Mouse (Mus musculus) kidney, postnatal 4 days (tissue): ENCODE measurements around the gene Zbtb12.
"Not testable (repeated sequence)": the region's sequence is repeated elsewhere in the genome, so short reads cannot be mapped to it uniquely, and the experiment has no call there.

ENCODE experiments used
- DNase-seq, 2 experiments: peaks; one replicate each; pipeline ENCODE4 v3.0.0; 2021; ENCODE audit warnings: mixed read lengths in 2 of 2

Zbtb12 gene

DNA sequence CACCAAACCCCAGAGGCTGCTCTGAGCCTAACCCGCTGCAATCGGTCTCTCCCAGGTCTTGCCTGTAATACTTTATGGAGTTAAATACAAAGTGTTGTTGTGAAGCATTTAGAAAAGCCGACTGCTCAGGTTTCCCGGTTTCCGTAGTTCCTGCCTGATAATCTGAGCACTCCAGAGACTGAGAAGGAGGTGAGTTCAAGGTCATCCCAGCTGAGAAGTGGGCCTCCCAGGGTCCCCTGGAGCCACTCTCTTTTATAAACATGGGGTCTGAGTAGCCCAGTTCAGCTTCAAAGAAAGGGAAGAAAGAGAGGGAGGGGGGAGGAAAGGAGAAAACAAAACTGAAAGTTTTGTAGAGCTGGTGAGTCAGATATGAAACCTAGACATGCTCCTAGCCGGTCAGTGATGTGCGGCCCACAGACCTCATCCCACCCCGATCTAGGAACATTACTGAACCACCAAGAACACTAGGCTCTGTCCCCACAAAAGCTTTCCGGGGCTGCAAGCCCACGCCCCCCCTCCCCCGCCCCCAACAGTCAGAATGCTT is at the start of gene Zbtb12:
TSS of gene Zbtb12 (plus strand) at position 148 of the 544 bp plus-strand sequence.
- no peak for DNase-seq

DNA sequence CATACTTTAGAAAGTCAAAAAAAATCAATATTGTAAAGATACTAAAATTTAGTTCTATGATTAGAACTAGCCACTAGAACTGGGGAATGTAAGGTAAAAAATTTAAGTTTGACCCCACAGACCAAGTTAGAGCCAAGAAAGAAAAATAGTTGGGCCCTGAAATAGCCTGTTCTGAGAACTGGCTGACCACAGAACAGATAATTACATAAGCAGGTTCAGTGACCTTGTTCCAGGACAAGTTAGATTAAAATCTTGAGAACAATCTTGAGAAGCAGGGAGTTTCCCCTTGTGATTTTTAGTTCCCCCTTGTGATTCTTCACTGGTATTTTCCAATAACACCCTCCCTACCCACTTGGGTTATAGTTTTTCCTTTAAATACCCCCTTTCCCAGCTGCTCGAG is 48.5 kb upstream of the Zbtb12 start:
- DNase-seq = not testable (repeated sequence)

DNA sequence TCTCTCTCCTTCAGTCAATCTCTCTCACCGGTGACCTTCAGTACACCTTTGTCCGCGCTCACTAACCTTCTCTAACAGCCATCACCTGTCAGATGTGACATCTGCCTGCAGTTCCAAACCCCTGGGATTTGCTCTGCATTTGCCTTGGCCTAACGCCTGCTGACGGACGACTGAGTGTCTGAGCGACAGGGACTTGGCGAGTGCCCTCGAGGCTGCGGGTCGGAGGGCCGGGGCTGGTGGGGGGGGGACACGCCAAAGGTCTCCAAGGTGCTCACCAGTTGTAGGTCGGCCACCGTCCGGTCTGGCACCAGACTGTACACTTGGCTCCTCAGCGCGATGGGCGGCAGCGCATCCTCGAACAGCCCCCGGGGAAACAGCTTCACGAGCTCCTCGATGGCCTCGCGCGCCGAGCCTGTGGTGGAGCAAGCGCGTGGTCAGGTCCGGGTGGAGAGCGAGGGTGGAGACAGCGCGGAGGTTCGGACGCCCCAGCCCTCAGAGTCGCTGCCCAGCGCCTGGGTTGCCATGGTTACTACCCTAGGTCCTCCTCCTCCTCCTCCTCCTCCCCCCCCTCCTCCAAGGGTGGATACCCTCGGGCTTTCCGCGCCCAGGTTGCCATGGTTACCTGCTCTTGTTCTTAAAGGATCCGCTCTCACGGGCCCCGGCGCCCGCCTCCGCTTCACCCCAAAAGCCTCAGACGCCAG is 43.0 kb upstream of the Zbtb12 start:
- DNase-seq = no peak

DNA sequence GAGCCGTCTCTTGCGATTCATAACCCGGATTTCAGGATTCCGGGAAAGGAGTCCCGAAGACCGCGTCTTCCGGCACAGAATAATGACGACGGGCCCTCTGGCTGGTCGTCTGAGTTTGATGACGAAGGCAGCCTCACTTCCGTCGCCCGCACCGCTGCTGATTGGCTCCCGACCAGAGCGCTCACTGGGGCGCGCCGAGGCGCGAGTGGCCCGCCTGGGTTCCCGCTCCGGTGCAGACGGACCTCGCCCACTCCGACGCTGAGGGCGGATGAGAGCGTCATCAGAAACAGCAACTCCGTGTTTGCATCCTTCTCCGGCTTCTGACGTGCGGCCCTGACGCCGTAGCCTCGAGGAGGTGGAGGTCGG is 42.4 kb upstream of the Zbtb12 start, which contains the start of the genes Stk19 and Dxo:
TSS of gene Stk19 (minus strand) at position 90 of the 366 bp plus-strand sequence.
TSS of gene Dxo (plus strand) at position 164 of the 366 bp plus-strand sequence.
- DNase-seq = peak; percentile 98

DNA sequence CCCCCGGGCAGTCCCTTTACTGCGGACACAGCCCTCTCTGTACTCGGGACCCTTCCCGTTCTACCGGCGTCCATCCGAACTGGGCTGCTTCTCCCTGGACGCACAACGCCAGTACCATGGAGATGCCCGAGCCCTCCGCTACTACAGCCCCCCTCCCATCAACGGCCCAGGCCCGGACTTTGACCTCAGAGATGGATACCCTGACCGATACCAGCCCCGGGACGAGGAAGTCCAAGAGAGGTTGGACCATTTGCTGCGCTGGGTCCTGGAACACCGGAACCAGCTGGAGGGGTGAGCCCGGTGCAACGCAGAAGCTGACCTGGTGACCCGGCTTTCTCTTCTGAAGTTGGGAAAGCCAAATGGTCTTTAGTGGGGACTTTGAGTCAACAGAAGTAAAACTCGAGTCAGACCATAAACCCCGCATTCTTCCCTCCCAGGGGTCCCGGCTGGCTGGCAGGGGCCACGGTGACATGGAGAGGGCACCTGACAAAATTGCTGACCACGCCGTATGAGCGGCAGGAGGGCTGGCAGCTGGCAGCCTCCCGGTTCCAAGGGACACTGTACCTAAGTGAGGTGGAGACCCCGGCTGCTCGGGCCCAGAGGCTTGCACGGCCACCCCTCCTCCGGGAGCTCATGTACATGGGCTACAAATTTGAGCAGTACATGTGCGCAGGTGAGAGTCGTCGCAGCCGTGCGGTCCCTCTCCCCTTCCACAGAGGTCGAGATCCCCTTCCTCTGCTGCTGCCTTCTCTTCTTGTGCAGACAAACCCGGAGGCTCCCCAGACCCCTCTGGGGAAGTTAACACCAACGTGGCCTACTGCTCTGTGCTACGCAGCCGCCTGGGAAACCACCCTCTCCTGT is 41.6 kb upstream of the Zbtb12 start:
- peak; percentile 20 to 22 for DNase-seq

DNA sequence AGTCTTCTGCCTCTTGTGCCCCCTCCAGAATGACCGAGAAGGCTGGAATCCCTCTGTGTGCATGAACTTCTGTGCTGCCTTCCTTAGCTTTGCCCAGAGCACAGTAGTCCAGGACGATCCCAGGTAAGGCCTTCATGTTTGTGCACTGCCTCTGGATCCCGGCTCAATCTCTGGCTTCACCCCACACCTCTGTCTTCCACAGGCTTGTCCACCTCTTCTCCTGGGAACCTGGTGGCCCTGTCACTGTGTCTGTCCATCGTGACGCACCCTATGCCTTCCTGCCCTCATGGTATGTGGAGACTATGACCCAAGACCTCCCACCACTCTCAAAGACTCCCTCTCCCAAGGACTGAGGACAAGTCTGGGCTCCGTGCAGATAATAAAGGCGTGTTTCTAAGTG is 40.5 kb upstream of the Zbtb12 start:
- DNase-seq = no peak

DNA sequence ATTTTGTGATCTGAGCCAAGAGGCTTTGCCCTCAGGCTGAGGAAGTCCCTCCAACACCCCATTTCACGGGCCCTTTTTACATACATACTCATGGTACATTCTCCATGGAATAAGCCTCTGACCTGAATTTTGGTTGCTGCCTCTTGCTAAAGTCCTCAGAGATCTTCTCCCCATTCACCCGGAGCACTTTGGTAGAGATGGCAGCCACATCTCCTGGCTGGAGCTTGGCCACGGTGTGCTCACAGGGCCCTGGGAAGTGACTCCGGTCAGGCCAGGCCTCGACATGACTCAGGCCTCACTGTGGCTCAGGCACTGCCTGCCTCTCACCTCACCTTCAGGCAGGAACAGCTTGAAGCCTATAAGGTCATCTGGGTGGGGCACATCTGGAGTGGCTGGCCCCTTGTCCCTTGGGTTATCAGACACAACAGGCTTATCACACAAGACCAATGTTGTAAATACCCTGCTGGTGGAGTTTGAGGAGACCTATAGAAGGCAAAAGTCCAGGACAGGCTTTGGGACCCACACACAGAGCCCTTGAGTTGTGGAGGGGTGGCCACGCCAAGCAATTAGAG is 38.5 kb upstream of the Zbtb12 start:
- no peak for DNase-seq

DNA sequence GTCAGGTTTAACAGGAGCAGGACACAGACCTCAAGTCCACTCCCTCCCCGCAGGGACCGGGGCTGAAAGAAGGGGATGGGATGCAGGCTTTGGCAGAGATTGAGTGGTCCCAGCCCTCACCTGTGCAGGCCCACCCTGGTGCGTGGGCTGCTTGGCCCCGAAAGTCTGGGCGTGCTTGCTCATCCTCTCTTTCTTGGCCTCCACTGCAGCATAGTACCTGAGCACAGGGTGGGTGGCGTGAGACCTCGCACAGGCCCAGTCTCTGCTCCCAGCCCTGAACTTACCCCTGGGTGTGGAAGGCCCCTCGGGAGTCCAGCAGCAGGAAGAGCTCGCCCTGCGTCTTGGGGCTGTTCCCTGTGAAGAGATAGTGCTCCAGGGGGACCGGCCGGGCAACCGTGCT is 34.4 kb upstream of the Zbtb12 start:
- no peak for DNase-seq

DNA sequence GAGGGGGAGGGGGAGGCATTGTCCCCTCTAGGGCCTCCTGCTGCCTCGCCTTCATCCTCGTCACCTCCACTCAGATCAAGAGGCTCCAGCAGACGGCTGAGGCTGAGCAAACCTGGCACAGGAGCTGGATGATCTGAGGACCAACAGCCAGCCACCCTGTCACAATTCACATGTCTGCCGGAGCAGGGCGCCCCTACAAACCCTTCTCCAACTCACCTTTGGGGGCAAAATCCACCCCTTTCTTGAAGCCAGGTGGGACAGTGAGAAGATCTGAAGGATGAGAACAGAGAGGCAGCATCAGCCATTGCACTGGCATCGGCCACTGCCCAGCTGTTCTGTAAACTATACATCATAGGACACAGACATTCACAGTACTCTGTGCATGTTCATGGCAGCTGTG is 32.1 kb upstream of the Zbtb12 start:
- DNase-seq = no peak

DNA sequence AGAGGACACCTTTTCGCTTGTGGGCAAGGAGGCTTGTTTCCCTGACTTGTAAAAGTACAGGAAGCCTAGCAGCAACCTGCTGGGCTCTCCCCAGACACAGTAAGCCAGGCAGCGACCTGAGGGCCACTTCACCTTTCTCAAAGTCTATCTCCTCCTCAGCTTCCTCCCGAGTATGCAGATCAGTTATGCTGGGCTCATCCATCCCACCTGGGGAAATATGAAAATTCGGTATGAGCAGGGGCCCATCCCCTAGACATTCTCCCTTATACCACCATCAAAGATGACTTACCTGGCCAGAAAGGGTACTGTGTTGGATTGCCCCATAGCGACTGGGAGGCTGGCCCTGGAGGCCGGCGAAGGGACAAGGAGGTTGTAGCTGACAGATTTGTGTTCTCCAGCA is 31.7 kb upstream of the Zbtb12 start:
- no peak for DNase-seq

DNA sequence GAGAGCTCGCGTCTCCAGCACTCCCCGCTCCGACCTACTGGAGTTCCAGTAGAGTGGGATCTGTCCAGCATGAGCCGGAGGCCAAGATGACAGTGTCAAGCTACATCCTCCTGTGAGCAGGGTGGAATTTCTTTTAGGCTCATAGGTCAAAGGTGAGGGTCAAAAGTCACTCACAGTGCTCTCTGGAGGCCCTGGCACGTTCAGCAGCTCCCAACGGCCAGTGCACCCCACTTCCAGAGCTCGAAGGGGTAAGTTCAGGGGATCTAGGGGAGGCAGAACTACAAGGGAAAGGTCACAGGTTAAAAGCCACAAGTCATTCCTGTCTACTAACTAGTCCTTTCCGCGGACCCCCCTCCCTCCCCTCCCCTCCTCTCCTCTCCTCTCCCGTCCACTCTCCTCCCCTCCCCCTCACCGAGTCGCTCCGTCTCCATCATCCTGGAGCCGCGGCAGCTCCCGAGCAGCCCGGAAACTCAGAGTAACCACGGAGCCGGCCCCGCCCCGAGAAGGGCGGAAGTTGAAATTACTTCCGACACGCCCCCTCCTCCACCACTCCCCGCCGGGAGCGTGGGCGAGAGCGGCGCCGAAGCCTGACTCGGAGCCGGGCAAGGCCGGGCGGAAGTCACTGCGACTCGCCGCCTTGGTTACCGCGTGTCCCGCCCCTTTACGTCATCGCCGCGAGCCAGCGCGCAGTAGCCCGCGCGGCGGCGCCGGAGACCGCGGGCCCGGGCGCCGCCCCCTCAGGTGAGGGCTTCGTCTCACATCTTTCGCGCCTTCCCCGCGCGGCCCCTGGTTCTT is 29.4 kb upstream of the Zbtb12 start, which contains the start of the genes Skiv2l and Nelfe:
TSS of gene Skiv2l (minus strand) at position 489 of the 795 bp plus-strand sequence.
TSS of gene Nelfe (plus strand) at position 670 of the 795 bp plus-strand sequence.
- peak; percentile 98 to 99 for DNase-seq

DNA sequence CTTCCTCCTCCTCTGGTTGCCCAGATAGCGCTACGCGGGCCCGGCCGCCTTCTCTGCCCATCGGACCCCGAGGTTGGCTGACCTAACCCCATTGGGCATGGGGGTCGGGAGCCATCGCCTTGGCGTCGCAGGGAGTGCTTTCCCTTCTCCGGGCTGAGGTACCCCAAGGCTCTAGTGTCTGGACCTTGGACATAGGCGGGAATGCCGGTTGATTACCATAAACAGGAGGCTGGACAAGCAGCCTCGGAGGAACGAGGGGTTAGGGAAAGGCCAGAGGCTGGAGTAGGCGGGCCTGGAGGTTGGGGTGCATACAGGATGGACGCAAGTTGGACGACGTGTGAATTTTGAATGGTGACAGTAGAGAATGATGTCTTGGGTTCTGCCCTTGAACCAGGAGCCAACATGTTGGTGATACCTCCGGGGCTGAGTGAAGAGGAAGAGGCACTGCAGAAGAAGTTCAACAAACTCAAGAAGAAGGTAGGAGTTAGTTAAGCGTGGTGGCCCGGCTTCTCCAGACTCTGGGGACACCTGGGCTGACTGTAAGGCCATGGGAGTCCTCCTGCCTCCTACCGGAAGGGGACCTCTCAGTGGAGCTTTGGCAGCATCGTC is 28.7 kb upstream of the Zbtb12 start:
- no peak for DNase-seq

DNA sequence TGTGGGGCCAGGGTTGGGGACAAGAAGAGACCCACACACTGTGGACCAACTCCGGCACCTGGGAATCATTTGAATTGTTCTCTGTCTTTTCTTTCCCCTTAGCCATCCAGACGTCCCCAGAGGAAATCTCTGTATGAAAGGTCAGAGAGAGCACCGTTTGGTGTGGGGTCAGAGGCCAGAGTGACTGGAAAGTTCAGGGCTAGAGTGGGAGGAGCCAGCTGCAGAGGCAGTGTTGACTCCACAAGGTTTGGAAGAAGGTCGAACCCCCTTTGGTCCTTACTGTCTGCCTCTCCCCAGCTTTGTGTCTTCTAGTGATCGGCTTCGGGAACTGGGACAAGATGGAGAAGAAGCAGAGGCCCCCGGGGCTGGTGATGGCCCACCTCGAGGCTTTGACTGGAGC is 25.8 kb upstream of the Zbtb12 start:
- DNase-seq = no peak

DNA sequence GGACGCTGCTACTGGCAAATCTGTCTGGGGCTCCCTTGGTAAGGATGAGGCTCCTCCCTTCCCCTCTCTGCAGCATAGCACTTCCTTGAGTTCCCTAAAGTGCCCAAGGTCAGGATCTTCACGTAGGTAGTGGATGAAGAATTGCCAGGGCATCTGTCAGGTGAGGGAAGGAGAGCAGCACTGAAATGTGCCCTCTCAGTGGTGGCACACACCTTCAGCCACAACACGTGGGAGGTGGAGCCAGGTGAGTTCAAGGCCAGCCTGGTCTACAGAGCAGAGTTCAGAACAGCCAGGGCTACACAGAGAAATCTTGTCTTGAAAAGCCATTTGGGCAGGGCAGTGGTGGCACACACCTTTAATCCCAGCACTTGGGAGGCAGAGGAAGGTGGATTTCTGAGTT is 24.5 kb upstream of the Zbtb12 start:
- no peak for DNase-seq

DNA sequence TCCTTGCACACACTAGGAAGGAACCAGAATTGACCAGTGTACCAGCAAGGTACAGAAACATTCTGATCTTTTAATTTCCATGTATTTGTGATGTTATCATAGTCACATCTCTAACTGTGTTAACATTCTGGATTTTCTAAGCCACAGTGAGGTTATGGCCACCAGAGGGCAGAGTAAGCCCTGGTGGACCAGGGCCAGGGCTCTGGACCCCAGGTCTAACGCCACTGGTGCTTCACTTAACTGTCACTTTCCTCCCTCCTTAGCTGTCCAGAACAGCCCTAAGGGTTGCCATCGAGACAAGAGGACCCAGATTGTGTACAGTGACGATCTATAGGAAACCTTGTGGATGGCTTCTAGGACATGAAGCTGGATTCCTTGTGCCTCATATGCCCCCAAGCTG is 23.5 kb upstream of the Zbtb12 start:
- peak; percentile 74 to 80 for DNase-seq

DNA sequence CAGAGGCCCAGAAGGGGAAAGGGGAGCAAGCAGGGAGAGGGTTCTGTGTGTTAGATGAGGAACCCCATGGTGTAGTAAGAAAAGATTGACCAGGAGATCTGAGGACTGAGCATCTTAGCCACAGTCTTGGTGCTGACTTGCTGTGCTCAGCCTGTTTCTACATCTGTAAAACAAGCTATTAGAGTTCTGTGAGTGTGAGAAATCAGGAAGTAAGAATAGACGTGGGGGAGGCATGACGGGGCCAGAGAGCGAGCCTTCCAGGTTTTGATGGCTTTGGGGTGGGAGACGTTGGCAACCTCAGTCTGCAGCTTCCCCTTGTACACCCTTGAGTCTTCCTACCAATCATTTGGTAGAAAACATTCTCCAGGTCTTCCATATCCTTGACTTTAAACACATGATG is 20.6 kb upstream of the Zbtb12 start:
- DNase-seq = no peak

DNA sequence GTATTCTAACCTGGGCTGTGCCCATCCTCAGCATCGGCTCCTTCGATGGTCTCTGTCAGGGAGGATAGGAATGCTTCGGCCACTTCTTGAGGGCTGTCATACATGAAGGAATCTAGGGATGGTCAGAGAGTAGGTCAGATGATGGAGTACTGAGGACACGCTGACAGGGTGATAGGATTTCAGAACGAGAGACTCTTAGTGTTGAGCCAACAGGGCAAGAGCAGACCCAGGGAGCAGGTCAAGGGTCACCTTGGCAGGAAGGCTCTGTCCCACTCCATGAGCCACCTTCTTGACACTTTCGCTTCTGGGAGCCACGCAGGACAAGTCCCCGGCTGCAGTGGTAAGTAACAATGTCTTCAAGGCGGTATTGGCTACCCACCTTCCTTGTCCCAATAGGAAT is 18.8 kb upstream of the Zbtb12 start:
- DNase-seq = no peak

DNA sequence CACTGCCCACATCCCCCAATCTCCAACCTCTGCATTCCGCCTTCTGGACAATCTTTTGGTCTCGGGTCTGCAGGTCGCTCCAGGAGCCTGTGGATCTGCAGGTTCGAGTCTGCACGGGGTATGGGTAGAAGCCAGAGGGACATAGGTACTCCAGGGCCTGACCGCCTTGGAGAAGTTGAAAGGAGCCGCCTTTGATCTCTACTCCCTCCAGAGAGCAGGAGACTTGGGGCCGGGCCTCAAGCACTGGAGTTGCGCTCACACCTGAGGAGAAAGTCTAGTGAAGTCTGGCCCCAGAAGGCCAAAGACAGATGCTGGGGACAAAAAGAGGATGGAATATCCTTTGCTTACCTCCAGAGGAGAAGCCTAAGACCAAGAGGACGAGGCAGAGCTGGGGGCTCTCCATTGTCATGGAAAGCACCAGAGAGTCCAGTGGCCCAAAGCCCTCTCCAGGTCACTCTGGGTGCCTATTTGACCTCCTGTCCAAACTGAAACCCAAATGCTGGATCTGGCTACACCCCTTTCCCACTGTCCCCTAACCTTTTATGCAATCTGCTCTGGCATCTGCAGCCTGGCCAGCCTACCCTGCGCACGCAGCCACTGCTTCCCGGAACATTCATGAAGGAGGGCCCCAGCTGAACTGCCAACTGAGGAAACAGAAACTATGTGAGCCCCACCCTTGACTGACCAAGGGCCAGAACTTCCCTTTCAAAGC is 17.4 kb upstream of the Zbtb12 start:
- peak; percentile 40 to 61 for DNase-seq

DNA sequence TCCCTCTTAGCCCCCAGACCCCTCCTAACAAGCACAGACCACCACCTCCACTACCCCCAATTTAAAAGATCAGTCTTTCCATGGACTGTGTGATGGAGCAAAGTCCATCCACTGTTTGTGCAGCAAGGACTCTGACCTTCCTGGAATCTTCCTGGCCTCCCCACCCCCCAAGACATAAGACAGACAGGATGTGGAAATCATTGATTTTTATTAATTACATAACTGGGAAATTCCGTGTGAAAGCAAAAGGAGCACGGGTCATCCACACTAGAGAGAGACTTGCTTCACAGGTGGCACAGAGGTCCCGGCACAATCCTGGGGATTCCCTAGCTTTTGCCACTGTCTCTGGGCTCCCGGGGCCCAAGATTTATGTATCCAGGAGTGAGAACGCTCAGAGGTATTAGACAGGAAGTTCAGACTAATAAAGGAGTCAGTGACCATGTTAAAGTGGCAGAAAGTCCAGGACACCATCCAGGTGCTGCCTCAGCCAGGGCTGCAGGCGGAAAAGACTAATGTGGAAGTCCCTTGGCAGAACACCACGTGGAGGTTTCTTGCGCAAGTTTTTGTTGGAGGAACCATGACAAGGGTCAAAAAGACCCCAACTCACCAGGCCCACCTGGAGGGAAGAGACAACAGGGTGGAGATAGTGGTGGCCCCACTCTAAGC is 16.7 kb upstream of the Zbtb12 start, which contains the start of gene Cfb:
TSS of gene Cfb (minus strand) at position 103 of the 666 bp plus-strand sequence.
- DNase-seq = peak in 1 of 2 experiments; percentile 58

DNA sequence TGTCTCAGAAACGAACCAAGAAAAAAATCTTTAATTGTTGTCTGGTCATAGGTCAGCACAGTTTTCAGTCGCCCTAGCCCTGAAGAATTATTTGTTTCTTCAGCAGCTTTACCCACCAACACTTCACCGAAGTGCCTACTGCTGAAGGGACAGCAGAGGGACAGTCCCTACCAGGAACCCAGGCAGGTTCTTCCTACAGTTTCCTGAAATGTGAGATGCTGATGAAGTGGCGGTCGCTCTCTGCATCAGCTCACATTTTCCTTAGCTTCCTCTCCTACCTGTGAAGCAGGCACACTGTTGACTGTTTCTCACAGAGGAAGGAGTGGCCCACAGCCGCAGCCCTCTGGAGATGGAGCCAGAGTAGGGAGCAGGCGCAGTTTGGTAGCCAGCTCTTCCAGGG is 13.3 kb upstream of the Zbtb12 start:
- no peak for DNase-seq

DNA sequence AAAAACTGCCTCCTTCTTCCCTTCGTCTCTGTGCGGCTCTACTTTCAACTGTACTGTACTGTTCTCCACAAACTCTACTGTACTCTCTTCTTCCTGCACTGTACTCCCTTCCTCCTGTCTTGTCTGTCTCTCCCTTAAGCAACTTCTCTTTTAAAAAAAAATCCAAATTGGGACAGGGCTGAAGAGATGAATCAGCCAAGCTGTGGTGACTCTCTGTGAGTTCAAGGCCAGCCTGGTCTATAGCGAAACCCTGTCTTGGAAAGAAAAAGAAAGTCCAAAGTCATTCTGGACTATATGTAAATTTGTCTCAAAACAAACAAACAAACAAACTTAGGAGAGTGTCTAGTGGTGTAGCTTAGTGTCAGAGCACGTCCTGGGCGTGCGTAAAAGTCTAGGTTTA is 5.0 kb upstream of the Zbtb12 start:
- no peak for DNase-seq
